Mouse (Mus musculus): ENCODE data around the gene Chchd2.
"Not testable (repeated sequence)": the region's sequence is repeated elsewhere in the genome, so short reads cannot be mapped to it uniquely, and the experiment has no call there.

Gene Chchd2

DNA sequence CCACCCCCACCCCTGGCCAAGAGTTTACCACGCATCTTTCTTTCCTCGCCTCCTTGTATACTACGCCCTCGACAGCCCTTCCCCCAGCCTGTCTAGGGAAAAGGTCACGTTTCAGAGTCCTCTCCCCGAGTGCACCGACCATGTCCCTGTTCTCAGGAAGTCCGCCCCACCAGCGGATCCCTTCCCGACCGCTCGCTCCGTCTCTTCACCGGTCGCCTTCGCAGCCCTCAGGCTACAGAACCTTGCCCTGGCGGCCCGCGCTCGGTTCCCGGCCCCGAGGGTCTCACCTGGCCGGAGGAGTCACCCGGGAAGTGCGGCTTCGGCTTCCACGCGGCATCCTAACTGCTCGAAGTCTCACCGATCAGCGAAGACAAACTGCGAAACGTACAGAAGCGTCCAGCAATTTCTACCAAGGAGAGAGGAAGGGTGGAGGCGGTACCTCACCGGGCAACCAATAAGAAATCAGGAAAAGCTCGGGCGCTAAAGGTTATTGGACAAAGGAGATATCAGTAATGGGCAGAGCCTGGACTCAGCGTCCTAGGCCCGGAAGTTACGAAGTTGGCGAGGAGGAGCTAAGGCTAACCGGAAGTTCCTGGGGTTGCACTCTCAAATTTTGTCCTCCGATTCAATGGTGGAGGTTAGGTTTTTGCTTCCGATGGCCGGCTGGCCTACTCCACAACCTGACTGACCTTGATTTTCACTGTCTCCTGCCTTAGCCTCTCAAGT, at the start of gene Chchd2:
Chchd2 (minus strand) TSS at position 560 of the 726 bp plus-strand sequence.
- peak; percentile 100 for DNase-seq

DNA sequence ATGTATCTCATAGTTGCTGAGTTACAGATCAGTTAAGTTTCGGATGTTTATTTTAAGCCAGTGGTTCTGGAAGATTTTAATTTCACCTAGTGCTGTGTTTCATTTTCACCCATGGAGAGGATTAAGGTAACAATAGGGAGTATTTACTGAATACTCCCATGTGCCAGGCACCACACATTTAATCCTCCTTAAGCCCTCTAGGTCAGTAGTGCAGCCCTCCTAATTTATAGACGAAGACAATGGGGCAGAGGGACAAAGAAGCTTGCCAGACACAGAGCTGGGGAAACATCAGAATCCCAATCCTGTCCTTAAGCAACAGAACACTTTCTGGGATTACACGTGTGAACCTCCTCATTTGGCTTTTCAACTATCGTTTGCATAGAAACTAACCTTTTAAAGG, 49.7 kb upstream of the Chchd2 start:
- no peak for DNase-seq

DNA sequence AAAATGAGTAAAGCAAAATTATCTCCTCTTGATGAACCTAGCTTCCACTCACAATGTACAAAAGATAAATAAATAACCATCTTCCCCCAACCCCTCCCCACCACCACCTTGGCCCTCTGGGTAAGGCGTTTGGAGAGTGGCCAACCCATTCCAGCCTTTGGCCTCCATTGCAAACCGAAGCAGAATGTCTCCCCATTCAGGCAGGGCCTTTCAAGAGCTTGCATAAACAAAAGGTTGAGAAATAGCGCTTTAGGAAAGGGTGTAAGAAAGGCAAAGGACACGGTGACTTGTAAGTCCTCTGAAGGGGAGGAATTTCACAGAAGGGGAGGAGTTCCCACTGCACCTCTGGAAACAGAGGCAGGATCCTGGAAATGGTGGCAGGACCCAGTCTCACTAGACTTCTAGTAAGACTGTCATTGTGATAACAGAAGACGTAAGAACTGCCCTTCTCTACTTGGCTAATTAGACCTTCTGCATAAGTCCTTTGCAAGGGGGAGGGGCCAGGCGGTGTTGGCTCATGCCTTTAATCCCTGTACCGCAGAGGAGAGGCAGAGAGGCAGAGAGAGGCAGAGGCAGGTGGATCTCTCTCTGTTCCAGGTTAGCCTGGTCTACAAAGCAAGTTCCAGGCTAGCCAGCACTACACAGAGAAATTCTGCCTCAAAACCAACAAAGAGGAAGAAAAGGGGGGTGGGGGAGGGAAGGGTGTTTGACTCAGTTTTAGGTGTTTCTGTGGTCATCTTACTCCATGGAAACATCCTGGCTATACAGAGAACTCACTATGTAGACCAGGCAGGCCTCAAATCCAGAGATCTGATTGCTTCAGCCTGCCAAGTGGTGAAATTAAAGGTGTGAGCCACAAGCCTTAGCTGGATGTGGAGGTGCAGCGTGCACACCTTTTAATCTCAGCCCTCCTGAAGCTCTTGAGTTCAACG, 42.9 kb upstream of the Chchd2 start:
- peak; percentile 29 for DNase-seq

DNA sequence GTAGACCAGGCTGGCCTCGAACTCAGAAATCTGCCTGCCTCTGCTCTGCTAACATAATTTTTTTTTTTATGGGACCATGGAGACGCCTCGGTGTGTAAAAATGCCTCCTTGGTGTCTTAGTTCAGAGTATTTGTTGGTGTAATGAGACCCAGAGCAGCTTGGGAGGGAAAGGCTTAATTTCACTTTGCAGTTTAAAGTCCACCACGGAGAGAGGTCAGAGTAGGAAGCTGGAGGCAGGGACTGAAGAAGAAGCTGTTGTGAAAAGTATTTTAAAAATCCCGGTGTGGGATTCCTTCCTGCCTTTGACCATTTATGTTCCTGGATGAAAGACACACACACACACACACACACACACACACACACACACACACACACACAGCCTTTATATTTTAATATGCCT, 38.7 kb upstream of the Chchd2 start:
- peak; percentile 24 for DNase-seq

DNA sequence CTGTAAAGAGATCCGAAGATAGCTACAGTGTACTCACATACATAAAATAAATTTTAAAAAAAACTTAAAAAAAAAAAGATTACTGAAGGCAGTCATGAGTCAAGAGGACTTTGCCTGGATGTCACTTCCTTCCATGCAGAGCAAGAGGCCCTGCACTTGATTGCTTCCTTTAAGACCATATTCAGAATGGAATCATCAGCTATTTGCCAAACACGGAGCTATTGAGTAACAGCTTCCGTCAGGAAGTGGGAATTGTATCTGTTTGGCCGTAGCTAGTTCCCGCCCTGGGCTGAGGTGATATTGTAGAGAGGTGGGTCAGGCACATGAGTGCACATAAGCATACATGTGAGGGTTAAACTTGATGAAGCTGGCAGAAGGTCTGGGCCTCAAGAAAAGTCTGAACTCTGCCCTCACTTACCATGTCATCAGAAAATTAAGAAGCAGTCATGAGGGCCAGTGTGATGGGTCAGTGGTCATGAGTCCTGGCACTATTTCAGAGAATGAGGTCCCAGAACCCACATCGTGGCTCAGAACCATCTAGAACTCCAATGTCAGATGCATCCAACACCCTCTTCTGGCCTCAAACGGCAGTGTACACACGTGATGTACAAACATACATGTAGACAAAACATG, 37.7 kb upstream of the Chchd2 start:
- peak; percentile 74 for DNase-seq

DNA sequence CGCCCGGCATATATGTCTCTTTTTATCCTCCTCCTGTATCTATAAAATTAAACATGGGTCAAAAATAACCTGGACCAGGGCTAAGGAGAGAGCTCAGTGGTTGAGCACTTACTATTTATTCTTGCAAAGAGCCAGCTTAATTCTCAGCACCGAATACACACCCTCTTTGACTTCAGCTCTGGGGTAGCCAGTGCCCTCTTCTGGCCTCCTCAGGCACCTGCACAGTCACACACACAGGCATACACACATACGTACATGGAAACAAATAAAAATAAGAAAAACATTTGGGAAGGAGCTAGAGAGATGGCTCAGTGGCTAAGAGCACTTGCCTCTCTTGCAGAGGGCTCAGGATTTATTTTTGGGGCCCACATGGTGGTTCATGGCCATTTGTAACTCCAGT, 34.7 kb upstream of the Chchd2 start:
- DNase-seq, result peak; percentile 51

DNA sequence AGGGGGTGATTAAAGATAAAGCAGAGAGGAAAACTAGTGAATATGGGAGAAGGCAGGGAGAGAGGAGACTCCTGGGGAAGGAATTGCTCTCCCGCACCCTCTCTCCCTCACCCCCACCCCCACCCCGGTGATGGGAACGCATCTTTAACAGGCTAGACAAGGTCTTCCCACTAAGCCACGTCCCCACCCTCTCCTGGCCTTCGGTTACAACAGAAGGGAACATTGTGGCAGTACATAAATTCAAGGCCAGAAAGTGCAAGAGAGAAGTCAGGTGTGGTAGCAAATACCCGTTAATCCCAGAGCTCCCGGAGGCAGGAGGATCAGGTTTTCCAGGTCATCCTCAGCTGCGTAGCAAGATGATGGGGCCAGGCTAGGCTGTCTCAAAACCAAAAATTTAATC, 32.0 kb upstream of the Chchd2 start:
- DNase-seq, result no peak

DNA sequence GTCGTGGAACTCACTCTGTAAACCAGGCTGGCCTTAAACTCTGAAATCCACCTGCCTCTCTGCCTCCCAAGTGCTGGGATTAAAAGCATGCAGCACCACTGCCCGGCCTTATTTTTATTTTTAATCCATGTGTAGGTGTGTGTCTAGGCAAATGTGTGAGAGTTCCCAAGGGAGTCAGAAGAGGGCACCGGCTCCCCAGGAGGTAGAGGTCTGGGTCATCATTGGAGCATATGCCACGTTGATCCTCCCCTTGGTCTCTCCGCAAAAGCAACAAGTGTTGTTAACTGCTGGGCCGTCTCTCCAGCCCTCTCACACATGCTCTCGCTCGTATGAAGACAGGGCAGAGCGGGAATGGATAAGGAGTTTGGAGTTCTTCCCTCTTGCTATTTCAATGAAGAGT, 31.5 kb upstream of the Chchd2 start:
- no peak for DNase-seq

DNA sequence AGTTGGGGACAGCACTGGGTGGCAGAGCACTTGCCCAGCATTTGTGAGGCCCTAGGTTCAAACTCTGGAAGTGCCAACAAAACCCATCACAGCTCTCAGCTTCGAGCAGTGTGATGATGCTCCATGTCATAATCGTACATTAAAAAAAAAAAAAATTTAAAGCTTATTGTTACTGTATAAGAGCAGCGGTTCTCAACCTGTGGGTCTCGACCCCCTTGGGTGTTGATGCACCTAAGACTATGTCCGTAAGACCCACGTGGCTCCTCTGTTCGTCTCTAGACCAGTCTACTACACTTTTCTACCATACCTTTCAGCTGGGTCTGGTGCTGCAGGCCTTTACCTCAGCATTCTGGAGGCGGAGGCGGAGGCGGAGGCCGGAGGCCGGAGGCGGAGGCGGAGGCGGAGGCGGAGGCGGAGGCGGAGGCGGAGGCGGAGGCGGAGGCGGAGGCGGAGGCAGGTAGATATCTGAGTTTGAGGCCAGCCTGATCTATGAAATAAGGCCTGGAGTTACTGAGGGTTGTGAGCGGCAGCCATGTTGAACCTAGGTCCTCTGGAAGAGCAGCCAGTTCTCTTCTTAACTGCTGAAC, 30.9 kb upstream of the Chchd2 start:
- no peak for DNase-seq

DNA sequence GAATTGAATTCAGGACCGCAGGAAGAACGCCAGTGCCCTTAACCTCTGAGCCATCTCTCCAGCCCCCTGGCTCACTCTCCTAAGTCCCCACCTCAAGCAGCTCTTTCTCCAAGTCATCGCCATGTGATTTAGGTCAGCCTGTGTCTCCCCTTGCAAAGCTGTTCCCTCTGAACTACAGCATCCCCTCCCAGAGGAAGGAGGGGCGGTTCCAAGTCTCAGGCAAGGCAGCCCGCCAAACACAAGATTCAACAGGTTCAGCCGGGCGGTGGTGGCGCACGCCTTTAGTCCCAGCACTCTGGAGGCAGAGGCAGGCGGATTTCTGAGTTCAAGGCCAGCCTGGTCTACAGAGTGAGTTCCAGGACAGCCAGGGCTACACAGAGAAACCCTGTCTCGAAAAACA, 28.2 kb upstream of the Chchd2 start:
- not testable (repeated sequence) for DNase-seq

DNA sequence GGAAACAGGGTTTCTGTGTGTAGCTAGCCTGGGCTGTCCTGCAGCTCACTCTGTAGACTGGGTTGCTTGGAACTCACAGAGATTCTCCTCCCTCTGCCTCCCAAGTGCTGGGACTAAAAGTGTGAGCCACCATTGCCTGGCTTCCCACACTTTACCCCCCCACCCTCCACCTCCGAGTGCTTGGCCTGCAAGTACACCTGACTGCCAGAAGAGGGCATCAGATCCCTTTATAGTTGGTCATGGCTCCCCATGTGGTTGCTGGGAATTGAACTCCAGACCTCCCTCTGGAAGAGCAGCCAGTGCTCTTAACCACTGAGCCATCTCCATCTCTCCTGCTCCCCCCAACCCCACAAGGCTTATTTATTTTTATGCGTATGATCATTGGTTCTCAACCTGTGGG, 26.8 kb upstream of the Chchd2 start:
- DNase-seq, result peak; percentile 91

DNA sequence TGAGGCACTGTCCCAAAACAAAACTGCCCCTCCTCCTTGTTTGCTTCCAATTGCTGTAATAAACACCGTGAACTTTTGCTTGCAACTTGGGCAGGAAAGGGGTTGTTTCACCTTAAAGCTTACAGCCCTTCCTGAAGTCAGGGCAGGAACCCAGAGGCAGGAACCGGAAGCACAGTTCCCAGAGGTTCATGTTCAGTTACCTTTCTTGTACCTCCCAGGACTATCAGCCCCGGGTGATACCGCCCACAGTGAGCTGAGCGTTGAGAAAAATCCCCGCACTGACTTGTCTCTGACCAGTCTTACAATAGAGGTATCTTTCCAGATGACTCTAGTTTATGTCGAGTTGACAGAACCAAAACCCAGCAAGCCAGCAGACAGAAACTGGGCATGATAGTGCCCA, 22.3 kb upstream of the Chchd2 start:
- no peak for DNase-seq

DNA sequence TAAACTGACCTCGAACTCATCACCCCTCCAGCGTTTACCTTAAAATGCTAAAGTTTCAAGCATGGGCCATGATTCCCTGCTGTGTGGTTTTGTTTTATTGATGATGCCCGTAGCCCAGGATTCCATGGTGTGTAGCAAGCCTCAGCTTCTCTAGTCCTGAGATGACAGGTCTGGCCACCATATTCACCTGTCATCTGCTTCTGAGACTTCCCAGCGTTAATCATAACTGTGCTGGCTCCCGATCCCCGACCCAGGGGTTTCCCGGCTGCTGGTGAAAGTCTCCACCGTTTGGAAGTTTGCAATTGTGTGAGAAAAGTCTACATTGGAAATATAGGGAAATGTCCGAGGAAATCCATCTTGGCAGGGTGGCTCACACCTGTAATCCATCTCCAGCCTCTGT, 21.9 kb upstream of the Chchd2 start:
- peak; percentile 88 for DNase-seq

DNA sequence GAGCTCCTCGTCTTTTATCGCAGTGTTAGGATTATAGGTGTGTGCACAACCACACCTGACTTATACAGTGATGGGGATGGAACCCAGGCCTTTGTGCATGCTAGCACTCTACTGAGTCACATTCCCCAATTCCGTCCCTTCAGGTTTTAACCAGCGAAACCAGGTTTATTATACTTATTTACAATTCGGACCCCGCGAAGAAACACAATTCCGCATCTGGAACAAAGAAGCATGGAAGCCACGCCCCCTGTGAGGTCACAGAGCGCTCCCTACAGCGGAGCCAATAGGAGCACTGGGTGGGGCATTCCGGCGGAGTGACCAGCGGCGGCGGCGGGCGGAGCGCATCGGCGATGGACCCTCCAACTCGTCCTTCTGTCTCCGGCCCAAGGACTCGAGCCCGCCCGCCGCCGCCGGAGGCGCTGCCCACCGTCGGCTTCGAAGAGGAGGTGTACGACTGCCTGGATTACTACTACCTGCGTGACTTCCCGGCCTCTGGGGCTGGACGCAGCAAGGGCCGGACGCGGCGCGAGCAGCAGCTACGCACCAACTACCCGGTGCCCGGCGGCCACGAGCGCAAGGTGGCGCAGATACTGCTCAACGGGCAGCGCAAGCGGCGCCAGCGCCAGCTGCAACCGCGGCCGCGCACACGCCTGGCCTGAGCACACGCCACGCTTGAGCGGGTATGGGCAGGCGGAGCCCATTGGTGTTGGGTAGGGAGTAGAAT, 21.1 kb upstream of the Chchd2 start, which contains the start of gene Nupr1l:
Nupr1l (plus strand) TSS at position 299 of the 724 bp plus-strand sequence.
- DNase-seq, result peak; percentile 99

DNA sequence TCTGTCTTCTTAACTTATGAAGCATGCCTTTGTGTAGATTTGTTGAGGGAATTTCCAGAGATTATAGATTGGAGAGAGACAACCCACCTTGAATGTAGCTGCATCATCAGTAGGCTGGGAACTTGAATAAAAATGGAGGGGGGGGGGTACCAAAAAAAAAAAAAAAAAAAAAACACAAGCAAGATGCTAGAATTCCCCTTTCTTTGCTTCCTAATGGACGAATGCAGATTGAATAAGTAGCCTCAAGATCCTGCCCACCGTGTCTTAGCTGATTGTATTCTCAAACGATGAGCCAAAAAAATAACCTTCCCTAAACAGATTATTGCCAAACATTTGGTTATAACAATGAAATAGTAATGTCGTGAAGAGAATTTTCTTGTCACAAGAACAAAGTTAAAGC, 20.5 kb upstream of the Chchd2 start:
- DNase-seq, result no peak

DNA sequence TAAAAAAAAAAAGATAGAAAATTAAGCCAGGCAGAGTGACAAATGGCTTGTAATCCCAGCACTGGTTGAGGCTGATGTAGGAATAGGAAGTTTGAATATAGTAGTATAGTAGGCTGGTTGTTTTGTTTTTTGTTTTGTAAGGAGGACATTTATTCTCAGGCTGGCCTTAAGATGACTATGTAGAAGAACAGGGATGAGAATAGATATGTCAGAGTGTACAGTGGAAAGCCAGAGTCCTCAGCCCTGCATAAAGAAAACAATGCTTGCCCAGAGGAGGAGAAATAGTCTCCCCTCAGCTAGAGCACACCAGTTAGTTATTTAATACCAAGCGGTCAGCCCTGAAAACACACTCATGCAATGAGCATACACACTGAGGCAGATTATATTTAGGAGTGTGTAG, 11.2 kb upstream of the Chchd2 start, which contains the start of gene Phkg1:
Phkg1 (minus strand) TSS at position 101 of the 400 bp plus-strand sequence.
- DNase-seq, result no peak

DNA sequence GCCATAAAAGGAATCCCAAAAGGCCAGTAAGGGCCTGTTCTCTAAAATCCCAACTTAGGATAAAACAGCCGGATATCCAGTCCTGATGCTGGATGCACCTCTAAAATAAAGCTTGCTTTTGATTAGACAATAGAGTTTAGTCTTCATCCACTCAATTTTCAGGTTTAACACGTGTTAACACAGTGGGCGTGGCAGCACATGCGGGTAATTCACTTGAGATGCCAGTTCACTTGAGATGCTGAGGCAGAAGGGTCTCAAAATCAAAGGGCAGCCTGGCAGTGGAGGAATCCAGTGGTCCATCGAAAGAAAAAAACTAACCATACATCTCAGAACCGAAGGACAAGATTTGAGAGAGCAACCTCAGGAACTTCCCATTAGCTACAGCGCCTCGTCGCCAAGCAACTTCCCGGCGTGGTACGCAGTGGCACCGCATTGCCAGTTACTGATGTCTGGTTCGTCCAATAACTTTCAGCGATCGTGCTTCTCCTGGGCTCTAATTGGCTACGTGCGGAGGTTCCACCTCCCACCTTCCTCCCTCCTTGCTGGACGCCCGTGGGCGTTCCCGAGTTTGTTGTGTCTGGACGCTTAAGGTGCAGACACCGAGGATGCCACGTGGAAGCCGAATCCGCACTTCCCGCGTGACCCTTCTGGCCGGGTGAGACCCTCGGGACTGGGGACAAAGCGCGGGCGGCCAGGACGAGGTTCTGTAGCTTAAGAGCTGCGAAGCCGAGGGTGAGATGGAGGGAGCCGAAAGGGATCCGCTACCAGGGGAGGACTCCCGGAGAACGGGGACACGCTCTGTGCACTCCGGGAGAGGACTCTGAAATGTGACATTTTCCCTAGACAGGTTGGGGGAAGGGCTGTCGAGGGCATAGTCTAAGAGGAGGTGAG, 8.2 kb upstream of the Chchd2 start, which contains the start of gene Zbed5:
Zbed5 (plus strand) TSS at position 526 of the 891 bp plus-strand sequence.
- DNase-seq, result peak; percentile 99

DNA sequence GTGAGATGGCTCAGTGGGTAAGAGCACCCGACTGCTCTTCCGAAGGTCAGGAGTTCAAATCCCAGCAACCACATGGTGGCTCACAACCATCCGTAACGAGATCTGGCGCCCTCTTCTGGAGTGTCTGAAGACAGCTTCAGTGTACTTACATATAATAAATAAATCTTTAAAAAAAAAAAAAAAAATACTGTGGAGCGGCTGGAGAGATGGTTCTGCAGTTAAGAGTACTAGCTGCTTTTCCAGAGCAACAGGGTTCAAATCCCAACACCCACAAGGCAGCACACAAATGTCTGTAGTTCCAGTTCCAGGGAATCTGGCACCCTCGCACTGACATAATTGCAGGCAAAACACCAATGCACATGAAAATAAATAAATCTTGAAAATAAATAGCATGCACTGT, 3.1 kb upstream of the Chchd2 start:
- not testable (repeated sequence) for DNase-seq

DNA sequence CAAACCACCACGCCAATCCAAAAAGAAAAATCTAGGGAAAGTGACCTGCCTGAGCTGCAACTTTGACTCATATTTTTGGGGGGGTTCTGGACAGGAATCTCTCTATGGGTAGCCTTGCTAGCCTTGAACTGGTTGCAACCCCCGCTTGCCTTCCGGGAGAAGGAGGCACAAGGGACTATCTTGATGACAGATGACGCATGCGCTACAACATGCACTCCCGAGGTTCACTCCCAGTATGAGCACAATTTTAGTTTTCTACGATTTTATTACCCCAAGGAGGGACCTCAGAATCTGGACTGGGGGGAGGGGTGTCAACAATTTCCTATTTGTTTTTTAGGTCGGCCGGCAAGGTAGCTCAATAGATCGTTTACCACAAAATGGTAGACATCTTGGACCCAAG, 999 bp downstream of the Chchd2 start:
- peak; percentile 91 for DNase-seq

DNA sequence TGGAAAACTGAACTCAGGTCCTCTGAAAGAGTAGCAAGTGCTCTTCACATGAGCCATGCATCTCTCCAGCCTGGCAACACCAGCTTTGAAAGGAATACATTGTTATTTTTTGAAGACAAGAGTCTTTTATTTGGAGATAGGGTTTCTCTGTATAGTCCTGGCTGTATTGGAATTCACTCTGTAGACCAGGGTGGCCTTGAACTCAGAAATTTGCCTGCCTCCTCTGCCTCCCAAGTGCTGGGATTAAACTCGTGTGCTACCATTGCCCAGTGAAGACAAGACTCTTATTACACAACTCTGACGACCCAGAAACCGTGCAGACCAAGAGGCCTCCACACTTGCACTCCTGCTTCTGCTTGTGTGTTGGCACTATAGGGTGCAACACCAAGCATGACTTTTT, 7.4 kb downstream of the Chchd2 start:
- DNase-seq, result no peak

DNA sequence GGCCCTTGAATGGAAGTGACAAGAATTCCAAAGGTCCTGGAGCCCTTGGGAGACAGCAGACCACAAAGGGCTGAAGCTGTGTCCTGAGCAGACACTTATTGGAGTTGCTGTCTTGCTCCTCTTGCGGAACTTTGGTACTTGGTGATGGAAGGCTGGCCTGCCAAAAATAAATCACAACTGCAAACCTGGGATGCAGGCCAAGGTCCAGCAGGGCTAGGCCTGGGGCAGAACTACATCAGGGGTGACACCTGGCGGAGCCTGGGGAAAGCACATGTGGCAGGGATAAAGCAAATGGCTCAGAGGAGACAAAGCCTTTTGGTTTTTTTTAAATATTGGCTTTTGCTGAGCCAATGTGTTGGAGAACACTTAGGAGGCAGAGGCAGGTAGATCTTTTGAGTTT, 8.3 kb downstream of the Chchd2 start:
- DNase-seq, result peak; percentile 97

Data from heart, adult 11 months (tissue).